Mouse (Mus musculus): ENCODE results near the gene Mymx. TPM values are rescaled to one million over a fixed set of nuclear protein-coding genes. Genes with fewer than 3 reads are reported as not detected.

Gene Mymx
- total RNA-seq (2023) = not detected

GRCm38 (mm10) chr17:45601877-45602304 lies at the start of gene Mymx:
Mymx (minus strand) TSS chr17:45602102.

GRCm38 (mm10) chr17:45599446-45600242 lies 2.3 kb downstream of the Mymx start, which contains the start of gene Slc29a1:
Slc29a1 (minus strand) TSS chr17:45599606.

GRCm38 (mm10) chr17:45573087-45573779 lies 28.7 kb downstream of the Mymx start, which contains the start of gene Hsp90ab1:
Hsp90ab1 (minus strand) TSS chr17:45573271.

GRCm38 (mm10) chr17:45563655-45564530 lies 38.0 kb downstream of the Mymx start, which contains the start of gene Slc35b2:
Slc35b2 (plus strand) TSS chr17:45563874.

GRCm38 (mm10) chr17:45555452-45556106 lies 46.3 kb downstream of the Mymx start, which contains the start of gene Nfkbie:
Nfkbie (plus strand) TSS chr17:45555703.

Other genes starting within 250 kb of the Mymx start
- 10 to 100 TPM; 77.3 to 78.2 TPM for gene Cdc5l, start 168.4 kb downstream of the Mymx start, total RNA-seq (2023)
- gene Spats1, start 126.7 kb downstream of the Mymx start, total RNA-seq (2023) = not detected
- 1 to 10 TPM; 8.9 TPM for gene Aars2, start 95.3 kb downstream of the Mymx start, total RNA-seq (2023)
- not detected for gene Tcte1, start 78.7 kb downstream of the Mymx start, total RNA-seq (2023)
- under 1 TPM; 0.09 to 0.18 TPM for gene Tmem151b, start 52.4 kb downstream of the Mymx start, total RNA-seq (2023)
- 100 to 1,000 TPM; 172 to 190 TPM for gene Nfkbie, start 46.4 kb downstream of the Mymx start, total RNA-seq (2023)
- gene Slc35b2, start 38.2 kb downstream of the Mymx start, total RNA-seq (2023) = 10 to 100 TPM; 74.0 to 90.3 TPM
- 100 to 1,000 TPM; 744 to 768 TPM for gene Hsp90ab1, start 28.8 kb downstream of the Mymx start, total RNA-seq (2023)
- 100 to 1,000 TPM; 103 to 113 TPM for gene Slc29a1, start 2.5 kb downstream of the Mymx start, total RNA-seq (2023)
- 1 to 10 TPM; 1.2 to 2.0 TPM for gene Capn11, start 57.2 kb upstream of the Mymx start, total RNA-seq (2023)
- 10 to 100 TPM; 47.5 to 51.1 TPM for gene Mrpl14, start 84.2 kb upstream of the Mymx start, total RNA-seq (2023)
- gene Tmem63b, start 84.8 kb upstream of the Mymx start, total RNA-seq (2023) = 10 to 100 TPM; 34.6 to 34.9 TPM
- gene 1600014C23Rik, start 131.7 kb upstream of the Mymx start, total RNA-seq (2023) = not detected

Measured in monocyte, adult 59 days (primary cell).